Mouse (Mus musculus) ES-E14 (cell line): ENCODE results near the gene Phb.

Experiments used
- MAFK ChIP-seq: IDR thresholded peaks from 2 replicates; pipeline ENCODE4 v1.6.1; 2014; ENCODE audit warnings: mild to moderate bottlenecking, low read depth, low read length, inconsistent platforms; ENCODE audit not compliant: insufficient read depth
- ZC3H11A ChIP-seq: IDR thresholded peaks from 2 replicates; pipeline ENCODE4 v1.6.1; 2012; ENCODE audit warnings: low read depth, mild to moderate bottlenecking, inconsistent platforms, low read length, borderline replicate concordance
- ZNF384 ChIP-seq: IDR thresholded peaks from 2 replicates; pipeline ENCODE4 v1.6.1; 2012; ENCODE audit warnings: low read depth, low read length, inconsistent platforms

DNA sequence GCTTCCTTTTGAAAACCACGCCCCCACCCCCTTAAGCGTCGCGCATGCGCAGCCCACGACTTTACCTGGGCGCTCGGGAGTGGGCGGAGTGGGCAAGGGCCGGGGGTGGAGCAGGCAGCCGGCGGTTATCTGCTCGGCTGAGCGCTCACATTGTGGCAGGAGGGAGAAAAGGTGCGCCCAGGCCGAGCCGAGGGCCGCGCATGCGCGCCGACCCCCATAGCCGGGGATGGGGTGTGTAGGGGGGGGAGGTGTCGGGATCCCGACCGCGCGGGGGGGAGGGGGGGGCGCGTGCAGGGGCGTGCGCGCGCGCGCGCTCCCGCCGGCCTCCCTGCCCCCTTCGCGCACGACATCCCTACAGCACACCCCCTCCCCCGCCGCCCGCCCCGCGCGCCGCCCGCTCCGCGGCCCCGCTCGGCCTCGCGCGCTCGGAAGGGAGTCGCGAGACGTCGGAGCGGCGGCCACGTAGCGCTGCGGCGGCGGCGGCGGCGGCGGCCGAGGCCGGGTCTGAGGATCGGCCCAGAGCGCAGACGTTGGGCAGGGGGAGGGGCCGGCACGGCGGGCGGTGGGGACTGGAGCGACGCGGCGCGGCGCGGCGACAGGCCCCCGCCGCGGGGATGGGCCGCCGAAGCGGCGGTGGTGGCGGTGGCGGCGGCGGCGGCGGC, 45.9 kb downstream of the Phb start, which contains the start of gene Zfp652:
- TF ChIP-seq ZC3H11A = no peak
- no peak for TF ChIP-seq ZNF384
- TF ChIP-seq MAFK = no peak
